Mouse (Mus musculus): ENCODE results near the gene Sympk.
A peak's percentile ranks its signal among the peaks of the same experiment; 100 is the strongest.
"Not testable (repeated sequence)": the region's sequence is repeated elsewhere in the genome, so short reads cannot be mapped to it uniquely, and the experiment has no call there.

The Sympk gene

GRCm38 (mm10) chr7:19052345-19053135 lies 28.4 kb downstream of the Sympk start:
- DNase-seq (ENCODE audit: low read depth, low spot score) = no peak

GRCm38 (mm10) chr7:19053136-19053532 lies 29.0 kb downstream of the Sympk start:
- no peak for DNase-seq (ENCODE audit: low read depth, low spot score)

- peak; percentile 56 for DNase-seq (ENCODE audit: low read depth, low spot score)
Measured at GRCm38 (mm10) chr7:19054047-19054776, 30.0 kb downstream of the Sympk start, which contains the start of gene Rsph6a. Gene Rsph6a (plus strand): TSS chr7:19054690.

- no peak for DNase-seq (ENCODE audit: low read depth, low spot score)
Measured at GRCm38 (mm10) chr7:19054777-19055076, 30.6 kb downstream of the Sympk start.

GRCm38 (mm10) chr7:19055108-19055507 lies 30.9 kb downstream of the Sympk start:
- DNase-seq (ENCODE audit: low read depth, low spot score) = no peak

- DNase-seq (ENCODE audit: low read depth, low spot score) = no peak
Measured at GRCm38 (mm10) chr7:19057405-19057804, 33.2 kb downstream of the Sympk start.

- no peak for DNase-seq (ENCODE audit: low read depth, low spot score)
Measured at GRCm38 (mm10) chr7:19065896-19066295, 41.7 kb downstream of the Sympk start.

GRCm38 (mm10) chr7:19067063-19067462 lies 42.9 kb downstream of the Sympk start:
- DNase-seq (ENCODE audit: low read depth, low spot score) = no peak

- no peak for DNase-seq (ENCODE audit: low read depth, low spot score)
Measured at GRCm38 (mm10) chr7:19067935-19068334, 43.8 kb downstream of the Sympk start.

GRCm38 (mm10) chr7:19068707-19069106 lies 44.5 kb downstream of the Sympk start:
- DNase-seq (ENCODE audit: low read depth, low spot score) = no peak

- no peak for DNase-seq (ENCODE audit: low read depth, low spot score)
Measured at GRCm38 (mm10) chr7:19069500-19069899, 45.3 kb downstream of the Sympk start.

GRCm38 (mm10) chr7:19071024-19071423 lies 46.8 kb downstream of the Sympk start:
- not testable (repeated sequence) for DNase-seq (ENCODE audit: low read depth, low spot score)

GRCm38 (mm10) chr7:19073504-19073903 lies 49.3 kb downstream of the Sympk start:
- DNase-seq (ENCODE audit: low read depth, low spot score) = no peak

- DNase-seq (ENCODE audit: low read depth, low spot score) = no peak
Measured at GRCm38 (mm10) chr7:19074494-19074893, 50.3 kb downstream of the Sympk start.

GRCm38 (mm10) chr7:19075231-19075630 lies 51.1 kb downstream of the Sympk start:
- no peak for DNase-seq (ENCODE audit: low read depth, low spot score)

GRCm38 (mm10) chr7:19075723-19076585 lies 51.8 kb downstream of the Sympk start, which contains the start of gene Dmwd:
Gene Dmwd (plus strand): TSS chr7:19076227.
- DNase-seq (ENCODE audit: low read depth, low spot score) = peak; percentile 95

GRCm38 (mm10) chr7:19076586-19076991 lies 52.4 kb downstream of the Sympk start:
- no peak for DNase-seq (ENCODE audit: low read depth, low spot score)

- no peak for DNase-seq (ENCODE audit: low read depth, low spot score)
Measured at GRCm38 (mm10) chr7:19077761-19078160, 53.6 kb downstream of the Sympk start.

GRCm38 (mm10) chr7:19078732-19079131 lies 54.6 kb downstream of the Sympk start:
- no peak for DNase-seq (ENCODE audit: low read depth, low spot score)

- DNase-seq (ENCODE audit: low read depth, low spot score) = no peak
Measured at GRCm38 (mm10) chr7:19080451-19080950, 56.3 kb downstream of the Sympk start.

- DNase-seq (ENCODE audit: low read depth, low spot score) = no peak
Measured at GRCm38 (mm10) chr7:19082171-19082570, 58.0 kb downstream of the Sympk start.

- DNase-seq (ENCODE audit: low read depth, low spot score) = no peak
Measured at GRCm38 (mm10) chr7:19083096-19083495, 58.9 kb downstream of the Sympk start.
